Mouse (Mus musculus) adrenal gland, postnatal 25 days (tissue): ENCODE measurements around the gene Net1. TPM values are rescaled to one million over a fixed set of nuclear protein-coding genes. Genes with fewer than 3 reads are reported as not detected.
"Not testable (repeated sequence)": the region's sequence is repeated elsewhere in the genome, so short reads cannot be mapped to it uniquely, and the experiment has no call there.

Source experiments
- DNase-seq: peaks from one replicate; pipeline ENCODE4 v3.0.0; 2021; ENCODE audit warnings: mixed read lengths
- long read RNA-seq: library from polyadenylated mRNA; stranded (forward); transcript quantifications from one replicate; pipeline ENCODE4 v2.0.0, GENCODE M21; 2021
- total RNA-seq: library from RNA; stranded (reverse); gene quantifications from 2 replicates; pipeline ENCODE4 v1.2.3, GENCODE M21; 2021

Gene Net1
- total RNA-seq = 94.7 and 107 TPM in 2 replicates
- long read RNA-seq, transcript Net1-202 (10 exons, 3,871 nt) = major isoform, 25 of 42 reads
- long read RNA-seq, partial matches to known transcripts = 7 of 42 reads
- long read RNA-seq, other reads (novel, unspliced or antisense) = 9 of 42 reads

DNA sequence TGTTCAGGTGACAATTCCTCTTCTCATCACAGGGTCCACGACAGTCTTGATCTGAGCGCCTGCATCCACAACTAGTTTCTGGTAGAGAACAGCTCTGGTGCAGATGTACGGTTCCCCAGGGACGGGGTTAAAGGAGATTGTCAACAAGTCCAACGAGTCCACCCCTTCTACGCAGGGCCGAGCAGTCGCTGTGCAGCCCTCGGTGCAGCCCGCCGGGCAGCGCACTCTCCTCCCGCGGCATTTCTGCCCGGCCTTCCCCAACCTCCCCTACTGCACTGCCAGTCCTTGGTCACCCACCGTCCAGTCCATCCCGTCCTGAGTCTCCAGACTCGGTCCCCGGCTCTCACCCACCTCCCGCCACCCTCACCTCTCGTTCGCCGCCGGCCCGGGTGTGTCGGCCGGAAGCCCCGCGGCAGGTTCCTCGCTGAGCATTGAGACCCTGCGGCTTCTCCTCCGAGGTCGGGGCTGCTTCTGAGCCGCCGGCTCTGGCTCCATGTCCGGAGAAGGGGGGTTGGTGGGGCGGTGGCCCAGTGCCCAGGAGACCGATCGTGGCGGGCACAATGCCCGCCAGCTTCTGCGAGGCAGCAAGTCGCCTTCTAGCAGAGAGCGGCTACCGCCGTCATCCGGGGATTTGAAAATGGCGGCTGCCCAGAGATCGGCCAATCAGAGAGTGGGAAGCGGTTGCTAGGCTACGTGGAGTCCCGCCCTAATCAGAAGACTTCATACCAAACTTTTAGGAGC lies at the start of gene Net1, which contains the start of gene Tubal3:
TSS of gene Net1 (minus strand) at position 650 of the 741 bp plus-strand sequence.
TSS of gene Tubal3 (plus strand) at position 704 of the 741 bp plus-strand sequence.
- DNase-seq = peak; percentile 84

DNA sequence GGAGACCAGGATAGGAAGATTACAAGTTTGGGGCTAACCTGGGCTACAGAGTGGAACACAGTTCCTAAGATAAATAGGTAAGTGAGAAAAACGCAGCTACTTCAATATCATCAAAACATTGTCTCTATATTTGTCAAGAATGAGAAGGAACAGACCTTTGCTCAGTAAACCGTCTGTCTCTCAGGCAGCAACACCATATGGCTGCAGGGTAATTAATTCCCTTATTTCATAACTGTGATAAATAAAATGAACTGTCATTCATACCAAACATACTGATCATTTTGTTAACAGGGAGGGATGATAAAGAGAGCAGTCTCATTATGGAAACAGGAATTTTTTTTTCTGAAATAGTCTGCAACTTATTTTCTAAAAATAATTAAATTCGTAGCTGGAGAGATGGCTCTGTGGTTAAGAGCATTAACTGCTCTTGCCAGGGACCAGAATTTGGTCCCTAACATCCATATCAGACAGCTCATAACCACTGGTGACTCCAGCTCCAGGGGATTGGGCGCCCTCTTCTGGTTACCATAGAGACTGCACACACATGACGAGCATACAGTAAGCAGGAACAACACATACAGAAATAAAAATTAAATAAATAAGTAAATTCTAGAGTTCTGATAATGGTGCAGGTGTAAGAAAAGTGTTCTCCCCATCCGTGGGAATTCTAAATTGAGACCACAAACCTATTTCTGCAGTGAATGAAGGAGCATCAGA lies 33.3 kb upstream of the Net1 start:
- DNase-seq = no peak

DNA sequence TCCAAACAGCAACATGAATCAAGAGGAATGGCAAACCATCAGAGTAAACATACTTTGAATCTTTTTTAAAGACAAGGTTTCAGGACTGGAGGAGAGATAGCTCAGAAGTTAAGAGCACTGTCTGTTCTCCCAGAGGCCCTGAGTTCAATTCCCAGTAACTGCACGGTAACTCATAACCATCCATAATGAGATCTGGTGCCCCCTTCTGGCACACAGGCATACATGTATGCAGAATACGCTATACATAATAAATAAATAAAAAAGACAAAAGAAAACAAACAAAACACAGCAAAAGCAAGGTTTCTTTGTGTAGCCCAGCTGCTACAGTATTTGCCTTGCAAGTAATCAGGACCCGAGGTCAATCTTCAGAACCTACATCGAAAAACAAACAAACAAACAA lies 31.5 kb upstream of the Net1 start:
- no peak for DNase-seq

DNA sequence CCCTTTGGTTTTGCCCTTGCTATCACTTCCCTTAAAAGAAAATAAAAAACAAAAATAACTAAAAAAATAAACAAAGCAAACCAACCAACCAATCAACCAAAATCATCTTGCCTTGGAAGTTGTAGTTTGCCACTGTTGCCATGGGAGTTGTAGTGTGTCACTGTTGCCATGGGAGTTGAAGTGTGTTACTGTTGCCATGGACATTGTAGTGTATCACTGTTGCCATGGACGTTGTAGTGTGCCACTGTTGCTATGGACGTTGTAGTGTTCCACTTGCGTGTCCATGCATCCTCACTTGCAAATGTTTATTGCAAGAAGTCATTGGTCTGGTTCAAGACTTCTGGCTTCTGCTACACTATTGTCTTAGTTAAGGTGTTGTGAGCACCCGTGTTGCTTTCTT lies 29.2 kb upstream of the Net1 start:
- DNase-seq = no peak

DNA sequence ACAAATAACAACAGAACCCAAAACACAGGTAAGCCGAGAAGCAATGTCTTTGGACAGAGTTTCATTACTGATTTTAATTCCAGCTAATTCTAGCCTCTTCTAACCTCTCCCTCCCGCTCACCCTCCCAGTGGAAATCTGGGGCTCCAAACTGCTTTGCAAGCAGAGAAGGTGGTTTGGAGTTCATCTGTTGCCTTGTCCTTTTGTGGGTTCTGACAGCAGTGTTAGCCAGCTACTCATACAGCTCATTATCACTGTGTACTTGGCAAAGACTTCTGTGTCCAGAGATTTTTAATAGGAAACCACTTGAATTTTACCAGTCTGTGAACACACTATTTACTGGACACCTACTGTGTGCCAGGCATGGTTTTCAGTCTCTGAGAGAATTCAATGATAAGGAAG lies 27.2 kb upstream of the Net1 start, which contains the start of gene Ucn3:
TSS of gene Ucn3 (minus strand) at position 101 of the 400 bp plus-strand sequence.
- DNase-seq = no peak

DNA sequence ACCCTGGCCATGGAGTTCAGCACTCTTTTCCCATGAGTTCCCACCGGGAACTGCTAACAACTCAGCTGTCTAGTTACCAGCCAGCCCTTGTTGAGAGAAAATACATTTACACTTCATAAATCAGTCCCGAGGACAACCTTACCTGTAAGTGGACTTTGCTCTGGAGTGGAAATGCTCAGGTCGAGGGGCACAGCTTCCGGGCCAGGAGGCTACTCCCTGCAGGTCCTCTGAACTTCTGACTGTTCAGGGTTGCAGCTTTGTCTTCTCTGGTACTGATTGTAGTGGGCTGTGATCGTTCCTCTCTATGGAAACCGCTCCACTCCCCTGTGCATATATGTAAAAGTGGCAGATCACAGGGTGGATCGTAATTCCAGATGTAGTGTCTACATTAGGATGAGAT lies 26.7 kb upstream of the Net1 start:
- DNase-seq = no peak

DNA sequence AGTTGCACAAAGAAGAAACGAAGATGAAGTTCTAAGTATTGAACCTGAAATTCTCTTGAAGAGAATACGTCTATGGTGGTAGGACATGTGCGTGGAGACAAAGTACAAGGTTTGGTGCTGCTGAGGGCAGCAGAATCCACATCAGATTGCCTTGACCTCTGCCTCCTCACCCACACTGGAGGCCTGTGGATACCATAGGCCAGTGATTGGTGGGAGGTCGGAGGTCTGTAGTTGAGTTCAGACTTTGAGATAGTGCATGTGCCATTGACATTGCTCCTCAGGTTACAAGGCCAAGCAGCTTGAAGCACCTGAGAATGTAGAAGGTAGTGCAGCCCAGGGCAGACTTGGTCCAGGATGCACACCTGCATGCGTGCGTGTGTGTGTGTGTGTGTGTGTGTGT lies 8.0 kb upstream of the Net1 start:
- no peak for DNase-seq

DNA sequence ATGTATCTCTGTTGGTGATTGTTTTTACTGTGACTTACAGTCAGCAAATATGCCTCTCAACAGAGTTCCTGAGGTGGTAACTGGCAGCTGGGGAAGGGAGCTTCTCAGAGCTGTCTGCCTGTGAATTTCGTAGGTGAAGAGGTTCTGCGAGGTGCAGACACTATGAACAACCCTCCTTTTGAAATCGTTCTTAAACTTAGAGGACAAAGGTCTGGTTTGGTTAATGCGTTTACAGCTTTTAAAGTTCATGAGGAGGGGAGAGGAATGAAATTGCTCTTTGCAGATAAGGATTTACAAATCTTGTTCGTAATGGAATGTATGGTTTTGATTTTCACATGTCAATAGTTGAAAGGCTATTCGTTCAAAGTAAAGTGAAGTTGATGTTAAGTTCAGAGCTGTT lies 7.6 kb upstream of the Net1 start:
- no peak for DNase-seq

DNA sequence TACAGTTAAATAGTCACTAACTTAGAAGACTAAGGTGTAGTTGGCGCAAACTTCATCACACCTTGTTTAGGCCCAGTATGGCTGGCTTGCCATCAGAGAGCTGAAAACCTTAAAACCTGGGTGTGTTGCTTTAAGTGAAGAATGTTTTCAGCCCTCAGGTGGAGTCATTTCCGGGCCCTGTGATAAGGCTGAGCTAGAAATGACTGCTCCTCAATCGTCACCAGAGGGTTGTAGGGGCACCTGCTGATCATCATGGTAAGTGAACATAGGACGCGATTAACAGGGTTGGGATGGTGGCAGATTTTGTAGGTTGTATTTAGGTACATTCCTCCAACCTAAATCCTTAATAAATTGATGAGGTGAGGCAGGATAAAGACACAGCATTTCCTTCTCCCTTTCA lies 6.5 kb upstream of the Net1 start:
- DNase-seq = no peak

DNA sequence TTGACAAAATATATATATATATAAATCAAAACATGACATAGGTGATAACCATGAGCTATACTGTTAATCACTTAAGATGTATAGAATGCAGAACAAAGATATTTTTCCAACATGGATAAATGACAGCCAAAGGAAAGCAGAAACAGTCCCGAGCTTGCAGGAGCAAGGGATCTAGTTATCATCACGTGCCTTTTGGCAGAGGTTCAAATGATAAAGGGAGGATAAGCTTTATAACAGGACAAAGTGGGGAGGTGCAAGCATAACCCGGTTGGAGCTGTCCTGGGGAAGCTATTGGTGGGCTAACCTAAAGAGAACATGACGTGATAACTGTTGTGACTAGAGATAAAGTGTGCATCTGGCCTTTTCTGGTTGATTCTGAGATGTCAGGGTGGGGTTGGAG lies 4.5 kb downstream of the Net1 start:
- no peak for DNase-seq

DNA sequence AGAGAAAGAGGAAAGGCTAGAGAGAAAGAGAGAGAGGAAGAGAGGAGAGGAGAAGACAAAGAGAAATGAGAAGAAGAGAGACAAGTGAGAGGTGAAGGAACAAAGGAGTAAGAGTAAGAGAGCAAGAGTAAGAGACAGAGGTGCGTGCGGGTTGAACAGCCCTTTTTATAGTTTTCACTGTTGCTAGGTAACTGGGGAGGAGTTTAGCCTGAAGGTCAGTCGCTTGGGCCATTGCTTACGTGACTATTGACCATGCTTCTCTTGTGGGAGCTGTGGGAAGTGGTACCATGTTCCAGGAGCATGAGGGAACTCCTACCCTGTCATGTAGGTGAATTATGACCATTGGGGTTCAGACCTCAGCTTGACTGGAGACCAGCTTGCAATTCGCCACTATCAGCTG lies 7.7 kb downstream of the Net1 start:
- DNase-seq = no peak

DNA sequence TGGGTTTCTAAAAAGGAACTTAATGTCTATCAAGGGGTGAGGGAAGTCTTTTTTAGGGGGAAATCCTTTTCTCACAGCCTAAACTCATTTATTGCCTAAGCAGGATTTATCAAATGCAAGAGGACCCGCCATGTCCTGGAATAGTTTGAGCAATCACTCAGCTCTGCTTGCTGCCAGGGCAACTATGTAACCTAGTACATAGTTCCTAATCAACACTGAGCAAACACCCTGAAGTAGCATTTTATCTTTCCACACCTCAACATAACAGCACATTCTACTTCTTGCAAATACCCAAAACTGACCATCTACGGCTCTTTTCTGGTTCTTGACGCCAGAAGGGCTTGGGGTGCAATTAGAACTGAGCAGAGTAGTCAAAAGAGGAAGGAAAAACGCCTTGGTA lies 9.8 kb downstream of the Net1 start:
- DNase-seq = no peak

DNA sequence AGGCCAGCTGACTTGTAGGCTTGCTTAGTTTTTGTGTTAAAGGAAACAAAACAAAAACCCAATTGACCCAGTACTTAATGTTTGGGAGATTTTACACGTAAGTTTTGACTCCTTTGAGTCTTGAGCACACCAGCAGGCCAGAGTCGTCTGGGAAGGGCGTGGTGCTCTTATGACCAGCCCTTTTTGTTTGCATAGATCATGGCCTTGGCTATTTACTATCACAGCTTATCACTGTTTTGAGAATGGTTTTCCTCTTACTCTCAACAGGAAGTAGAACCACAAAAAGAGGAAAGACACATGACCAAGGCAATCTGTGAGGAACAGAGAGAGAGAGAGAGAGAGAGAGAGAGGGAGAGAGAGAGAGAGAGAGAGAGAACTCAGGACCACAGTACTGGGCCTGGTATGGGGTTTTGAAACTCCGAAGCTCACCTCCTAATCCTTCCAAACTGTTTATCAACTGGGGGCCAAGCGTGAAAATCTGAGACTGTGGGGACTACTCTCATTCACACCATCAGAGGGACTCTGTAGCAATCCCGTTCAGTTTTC lies 10.8 kb downstream of the Net1 start:
- DNase-seq = no peak

DNA sequence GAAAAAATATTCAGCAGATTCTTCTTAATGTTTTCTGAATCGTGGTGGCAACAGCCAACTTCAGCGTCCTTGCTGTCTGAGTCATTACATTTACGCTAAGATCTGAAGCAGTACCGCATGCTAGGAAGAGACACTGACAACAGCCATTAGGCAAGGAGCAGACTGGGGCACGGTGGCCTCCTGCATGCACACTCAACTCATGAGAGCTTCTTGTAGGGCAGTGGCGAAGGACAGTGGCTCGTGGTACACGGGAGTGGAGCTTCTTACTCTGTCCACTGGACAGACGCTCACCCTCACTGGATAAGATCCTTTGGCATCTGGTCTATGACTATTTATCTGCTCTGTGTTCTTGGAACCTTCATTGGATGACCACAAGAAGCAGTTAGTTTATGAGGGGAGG lies 18.7 kb downstream of the Net1 start:
- DNase-seq = no peak

DNA sequence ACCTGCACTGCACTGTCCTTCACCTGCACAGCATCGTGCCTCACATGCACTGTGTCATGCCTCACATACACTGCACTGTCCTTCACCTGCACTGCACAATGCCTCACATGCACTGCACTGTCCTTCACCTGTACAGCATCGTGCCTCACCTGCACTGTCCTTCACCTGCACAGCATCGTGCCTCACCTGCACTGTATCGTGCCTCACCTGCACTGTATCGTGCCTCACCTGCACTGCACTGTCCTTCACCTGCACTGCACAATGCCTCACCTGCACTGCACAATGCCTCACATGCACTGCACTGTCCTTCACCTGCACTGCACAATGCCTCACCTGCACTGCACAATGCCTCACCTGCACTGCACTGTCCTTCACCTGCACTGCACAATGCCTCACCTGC lies 19.8 kb downstream of the Net1 start:
- not testable (repeated sequence) for DNase-seq

DNA sequence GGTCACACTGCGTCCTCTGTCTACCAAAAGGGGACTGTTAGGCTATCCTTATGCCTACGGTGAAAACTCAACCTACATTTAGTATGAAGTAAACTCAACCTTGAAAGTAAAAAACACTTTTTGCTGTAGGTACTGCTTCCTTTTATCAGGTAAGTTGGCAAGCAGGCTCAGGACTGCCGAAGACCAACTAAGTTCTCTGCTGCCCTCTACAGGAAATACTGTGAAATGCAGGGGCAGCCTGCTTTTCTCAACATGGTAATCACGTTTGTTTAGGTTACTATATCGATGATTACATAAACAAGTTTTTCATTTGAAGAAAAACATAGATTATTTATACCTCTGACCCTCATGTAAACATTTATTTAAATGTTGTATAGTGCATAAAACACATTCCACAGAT lies 21.1 kb downstream of the Net1 start:
- DNase-seq = peak; percentile 44

DNA sequence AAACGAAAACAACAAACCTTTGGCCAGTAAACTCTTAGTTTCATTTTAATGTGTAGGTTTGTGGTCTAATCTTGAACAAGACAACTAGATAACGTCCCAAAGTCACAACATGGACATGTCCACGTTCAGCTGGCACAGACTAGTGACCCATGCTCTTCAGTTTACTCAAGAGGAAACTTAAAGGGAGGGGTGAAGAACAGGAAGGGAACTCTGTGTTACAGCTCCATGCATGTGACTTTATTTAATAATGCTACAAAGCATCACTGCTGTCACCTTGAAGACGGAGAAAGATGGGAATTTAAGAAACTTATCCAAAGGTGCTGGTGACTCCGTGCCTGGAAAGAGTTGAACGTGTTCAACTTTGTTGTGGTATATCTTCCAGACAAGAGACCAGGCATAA lies 22.0 kb downstream of the Net1 start:
- no peak for DNase-seq

DNA sequence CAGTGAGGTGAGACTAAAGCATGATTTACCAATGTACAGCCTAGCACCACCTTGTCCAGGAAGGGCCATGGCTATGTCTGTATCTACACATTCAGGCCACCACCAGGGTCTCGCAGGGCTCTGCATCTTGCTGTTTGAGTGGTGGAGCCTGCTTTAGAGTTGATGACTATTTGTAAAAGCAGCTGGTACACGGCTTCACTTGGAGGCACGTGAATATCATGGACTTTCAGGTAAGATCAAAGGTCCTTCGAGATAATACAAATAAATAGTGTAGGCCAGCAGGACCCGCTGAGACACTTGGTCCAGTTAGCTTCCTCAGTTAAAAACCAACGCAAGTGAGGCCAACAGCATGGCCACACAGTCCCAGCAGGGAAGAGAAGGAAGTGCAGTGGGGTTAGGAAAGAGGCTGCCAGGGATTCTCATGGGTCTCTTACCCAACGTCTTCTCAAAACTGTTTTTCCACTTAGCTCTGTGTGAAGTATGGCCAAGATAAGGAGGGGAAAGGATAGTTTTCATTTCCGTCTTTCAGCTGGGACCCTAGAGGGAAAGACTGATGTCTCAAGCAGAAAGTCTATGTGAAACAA lies 22.5 kb downstream of the Net1 start:
- no peak for DNase-seq

DNA sequence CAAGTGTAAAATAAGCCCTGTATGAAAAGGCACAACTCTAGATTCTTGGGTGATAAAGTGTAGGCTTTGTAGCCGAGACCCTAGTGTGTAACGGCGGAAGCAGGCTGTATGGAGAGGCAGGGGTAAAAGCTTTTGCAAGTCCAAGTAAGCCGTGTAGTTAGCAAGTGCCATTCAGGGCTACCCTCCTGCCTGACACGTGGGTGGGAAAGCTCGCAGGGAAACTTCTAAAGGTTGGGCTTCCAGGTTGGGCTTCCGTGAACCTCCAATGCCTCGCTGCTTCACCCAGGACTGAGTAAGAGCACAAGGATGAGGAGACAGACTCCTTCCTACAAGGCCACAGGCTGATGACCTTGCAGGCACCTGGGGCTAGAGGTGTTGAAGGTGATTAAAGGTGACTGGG lies 23.5 kb downstream of the Net1 start:
- no peak for DNase-seq

DNA sequence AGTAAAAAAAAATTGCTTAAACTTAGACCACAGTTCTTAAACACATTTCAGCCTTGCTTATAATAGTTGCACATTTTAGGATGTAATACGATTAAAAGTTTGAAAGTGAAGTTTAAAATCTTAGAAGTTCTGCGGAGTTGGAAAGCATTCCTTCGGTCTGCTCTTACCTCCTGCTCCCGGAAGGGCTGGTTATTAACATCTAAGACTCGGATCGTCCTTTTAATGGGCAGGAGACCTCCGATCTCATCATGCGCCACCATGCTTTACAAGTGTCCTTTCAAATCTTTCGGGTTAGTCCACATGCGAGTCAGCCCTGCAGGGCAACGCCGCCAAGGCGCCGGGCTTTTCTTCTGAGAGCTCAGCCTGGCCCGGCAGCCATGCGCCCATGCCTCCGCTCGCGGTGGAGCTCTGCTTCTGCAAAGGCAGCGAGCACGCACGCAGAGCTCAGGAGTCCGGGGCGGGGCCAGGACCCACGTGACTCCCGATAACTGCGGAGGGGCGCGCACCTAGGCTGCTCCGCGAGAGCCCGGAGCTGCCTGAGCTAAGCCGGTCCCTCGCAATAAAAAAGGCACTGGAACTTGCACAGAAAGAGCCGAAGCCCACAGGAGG lies 24.8 kb downstream of the Net1 start:
- peak; percentile 97 for DNase-seq

DNA sequence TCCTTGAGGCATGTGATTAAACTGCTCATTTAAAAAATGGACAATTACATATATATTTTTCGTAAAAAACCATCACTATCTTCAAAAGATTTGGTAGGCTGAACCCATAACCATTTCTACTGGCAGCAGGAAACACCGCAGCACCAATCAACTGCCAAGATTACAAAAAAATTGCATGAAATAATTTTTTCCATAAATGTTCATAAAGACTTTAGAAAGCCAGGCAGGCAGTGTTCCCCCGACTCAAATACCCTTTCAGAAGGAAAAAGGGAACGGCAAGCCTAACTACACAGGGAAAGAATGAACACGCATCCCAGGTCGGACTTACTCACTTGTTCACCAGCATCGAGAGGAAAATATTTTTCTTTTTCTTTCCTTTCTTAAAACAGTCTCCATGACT lies 25.4 kb downstream of the Net1 start:
- no peak for DNase-seq

DNA sequence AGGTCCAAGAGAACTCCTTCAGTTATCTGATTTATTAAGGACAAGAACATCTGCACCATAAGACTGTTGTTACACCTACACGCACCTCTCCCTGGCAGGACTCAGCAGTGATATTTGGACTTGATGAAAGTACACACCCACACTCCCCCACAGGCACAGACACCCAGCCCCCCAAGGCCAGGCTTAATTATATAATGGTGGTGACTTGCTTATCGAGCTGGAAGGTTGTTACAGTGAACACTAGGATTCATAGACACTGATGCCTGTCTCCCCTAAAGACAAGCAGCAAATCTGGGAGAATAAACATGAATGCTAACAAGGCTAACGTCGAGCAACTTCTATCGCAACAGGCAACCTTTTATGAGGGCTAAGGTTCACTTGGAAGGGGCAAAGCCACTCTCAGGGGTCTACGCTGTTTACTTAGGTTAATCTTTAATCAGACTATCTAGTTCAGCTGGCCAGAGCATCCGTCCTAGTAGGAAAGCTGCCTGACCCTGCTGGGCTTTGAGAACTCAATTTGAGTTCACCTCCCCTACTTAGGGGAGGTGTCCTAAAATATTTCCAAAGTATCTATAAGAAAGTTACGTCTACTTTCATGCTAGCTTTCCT lies 26.4 kb downstream of the Net1 start:
- DNase-seq = no peak
